Mouse (Mus musculus): ENCODE results near the gene Etv6.

Etv6 gene

DNA sequence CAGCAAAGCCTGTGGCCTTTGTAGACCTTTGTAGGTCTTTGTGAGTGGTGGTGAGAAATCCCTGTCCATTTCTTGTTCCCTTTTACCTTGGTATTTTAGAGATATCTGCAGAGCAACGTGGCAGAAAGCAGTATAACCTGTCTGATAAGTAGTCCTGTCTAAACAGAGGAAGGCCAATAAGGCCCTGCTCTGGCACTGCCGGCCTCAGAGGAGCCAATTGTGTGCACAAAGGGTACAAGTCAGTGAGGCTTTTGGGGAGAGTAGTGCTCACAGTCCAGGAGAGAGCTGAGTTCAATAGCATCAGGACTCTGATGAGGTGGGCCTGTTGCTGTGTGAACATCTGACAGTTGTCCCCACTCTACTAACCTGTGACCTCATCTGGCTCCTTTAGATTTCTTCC is 77.7 kb downstream of the Etv6 start:
- no peak for DNase-seq

DNA sequence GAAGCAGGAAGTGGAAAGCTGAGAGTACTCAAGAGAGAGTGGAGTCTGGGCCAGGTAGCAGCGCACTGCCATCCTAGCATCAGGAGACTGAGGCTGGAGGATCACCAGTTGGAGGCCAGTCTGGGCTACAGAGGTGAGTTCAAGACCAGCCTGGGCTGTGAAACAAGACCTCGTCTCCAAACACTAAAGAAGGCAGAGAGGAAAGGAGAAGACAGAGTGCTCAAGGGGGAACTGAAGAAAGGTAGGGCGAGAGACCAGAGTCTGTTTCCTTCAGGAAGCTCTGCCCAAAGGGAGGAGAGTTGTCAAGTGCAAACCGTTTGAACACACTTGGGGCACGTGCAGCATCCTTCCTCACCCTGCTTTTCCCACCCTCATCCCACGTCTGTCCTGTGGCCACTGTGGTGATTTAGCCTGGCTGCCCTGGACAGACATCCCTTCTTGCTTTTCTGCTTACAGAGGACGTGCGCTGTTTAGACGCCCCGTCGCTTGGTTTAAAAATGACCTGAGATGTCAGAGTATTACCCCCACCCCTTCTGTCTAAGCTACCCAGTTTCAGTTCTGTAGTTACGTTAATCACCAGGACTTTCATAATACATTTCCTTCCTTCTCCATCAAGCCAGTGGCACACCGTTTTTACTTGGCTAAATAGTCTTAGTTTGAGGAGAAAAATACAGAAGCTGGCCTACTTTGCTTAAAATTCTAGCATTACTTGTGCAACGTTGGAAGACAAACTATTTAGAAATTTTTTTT is 79.9 kb downstream of the Etv6 start:
- no peak for DNase-seq

- DNase-seq, result no peak
Measured at GRCm38 (mm10) chr6:134117380-134117938, 82.0 kb downstream of the Etv6 start.

DNA sequence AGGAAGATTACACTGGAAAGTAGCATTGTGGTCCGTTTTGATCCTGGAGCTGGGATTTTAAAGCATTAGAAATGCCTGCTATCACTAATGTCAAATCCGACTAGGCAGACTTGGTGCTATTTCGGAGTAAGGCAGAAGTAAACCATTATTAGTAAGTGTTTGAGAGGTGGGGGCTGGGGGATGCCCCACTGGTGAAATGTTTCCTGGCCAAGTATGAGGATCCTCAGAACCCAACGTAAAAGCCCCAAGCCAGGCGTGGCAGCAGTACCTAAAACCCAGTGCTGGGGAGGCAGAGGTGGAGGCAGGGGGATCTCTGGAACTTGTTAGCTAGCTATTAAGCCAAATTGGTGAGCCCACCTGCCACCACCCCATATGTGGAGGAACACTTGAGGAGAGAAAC is 83.0 kb downstream of the Etv6 start:
- no peak for DNase-seq

DNA sequence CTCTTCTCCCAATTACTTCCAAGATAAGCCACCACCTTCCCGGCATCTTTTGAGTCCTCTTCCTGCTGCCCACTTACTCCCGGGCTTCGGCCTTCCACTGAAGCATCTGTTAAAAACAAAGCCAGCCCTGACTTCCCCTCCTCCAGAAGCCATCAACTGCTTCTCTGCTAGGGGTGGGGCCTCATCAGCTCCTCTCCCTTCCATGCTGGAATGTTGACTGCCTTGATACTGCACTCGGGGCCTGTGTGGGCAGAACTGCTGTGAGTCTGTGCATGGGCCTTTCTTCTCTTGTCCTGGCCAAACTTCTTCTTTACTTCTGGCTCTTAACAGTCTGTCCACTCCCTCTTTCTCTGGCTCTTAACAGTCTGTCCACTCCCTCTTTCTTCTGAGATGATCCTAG is 83.6 kb downstream of the Etv6 start:
- DNase-seq, result no peak

DNA sequence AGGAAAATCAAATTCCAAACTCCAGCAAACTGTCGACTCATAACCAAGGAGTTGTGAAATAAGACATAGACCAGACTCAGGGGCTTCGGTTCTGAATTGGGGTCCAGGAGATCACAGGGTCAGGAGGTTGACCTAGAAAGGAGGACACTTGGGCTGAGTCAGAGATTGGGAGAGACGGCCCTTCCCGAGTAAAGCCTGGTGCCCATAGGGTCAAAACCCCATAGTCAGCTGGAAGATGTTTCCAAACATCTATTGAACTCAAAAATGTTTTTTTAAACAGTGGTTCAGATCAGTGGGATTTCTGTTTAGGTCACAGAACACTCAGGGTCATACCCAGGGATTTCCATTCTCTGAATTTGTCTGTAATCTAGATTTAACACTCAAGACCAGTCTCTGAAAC is 84.7 kb downstream of the Etv6 start:
- DNase-seq, result no peak

GRCm38 (mm10) chr6:134120712-134121111 is 85.2 kb downstream of the Etv6 start:
- peak; percentile 25 to 45 for DNase-seq

- no peak for DNase-seq
Measured at GRCm38 (mm10) chr6:134122945-134123344, 87.4 kb downstream of the Etv6 start.

DNA sequence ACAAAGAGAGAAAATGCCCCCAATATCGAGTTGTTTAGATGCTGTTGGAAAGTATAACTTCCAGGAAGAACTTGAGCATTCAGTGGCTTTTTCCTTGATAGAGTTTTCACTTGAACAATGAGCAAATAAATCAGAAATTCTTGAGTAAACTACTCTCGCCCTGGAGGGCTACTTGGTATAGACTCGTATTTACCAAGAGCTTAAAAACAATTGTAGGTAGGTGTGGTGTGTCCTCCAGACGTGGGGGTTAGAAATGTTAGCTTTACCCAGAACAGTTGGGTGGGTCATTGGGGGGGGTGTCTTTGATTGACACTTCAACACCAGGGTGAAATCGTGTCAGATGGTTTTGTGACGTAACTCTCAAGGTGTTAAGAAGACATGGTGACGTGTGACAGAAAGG is 88.0 kb downstream of the Etv6 start:
- no peak for DNase-seq

DNA sequence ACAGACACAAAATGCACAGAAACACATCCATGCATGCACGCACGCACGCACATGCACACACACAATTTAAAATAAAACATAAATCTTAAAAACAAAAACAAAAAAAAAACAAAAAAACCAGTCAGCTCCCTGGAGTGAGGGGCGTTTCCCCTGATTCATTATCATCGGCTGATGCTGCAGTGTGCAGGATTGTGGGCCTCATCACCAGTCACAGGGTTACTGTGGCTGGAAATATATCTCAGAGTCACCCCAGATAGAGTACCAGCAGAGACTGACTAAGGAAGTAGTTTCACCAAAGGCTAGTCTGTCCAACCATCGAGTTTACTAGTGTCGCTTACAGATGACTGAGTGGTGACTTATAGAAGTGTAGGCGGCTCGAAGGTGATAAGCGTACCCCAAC is 88.8 kb downstream of the Etv6 start:
- DNase-seq, result no peak

DNA sequence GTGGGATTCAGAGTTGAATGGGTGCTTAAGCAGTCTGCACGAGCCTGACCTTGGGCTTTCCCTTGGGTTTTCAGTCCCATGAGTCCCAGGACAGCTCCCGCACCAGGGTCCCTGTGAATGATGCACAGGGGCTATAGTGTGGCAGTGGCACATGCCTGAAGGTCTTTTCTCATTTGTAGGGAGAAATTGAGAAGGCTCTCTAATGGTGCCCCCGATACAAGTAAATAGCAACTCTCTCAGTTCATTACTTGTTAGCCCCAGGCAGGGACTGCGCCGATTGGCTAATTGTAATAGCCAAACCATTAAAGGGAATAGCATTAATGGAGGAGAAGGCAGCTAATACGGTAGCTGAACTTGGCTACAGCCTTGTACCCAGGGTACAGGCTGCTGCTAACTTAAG is 92.5 kb downstream of the Etv6 start:
- peak; percentile 43 to 49 for DNase-seq

DNA sequence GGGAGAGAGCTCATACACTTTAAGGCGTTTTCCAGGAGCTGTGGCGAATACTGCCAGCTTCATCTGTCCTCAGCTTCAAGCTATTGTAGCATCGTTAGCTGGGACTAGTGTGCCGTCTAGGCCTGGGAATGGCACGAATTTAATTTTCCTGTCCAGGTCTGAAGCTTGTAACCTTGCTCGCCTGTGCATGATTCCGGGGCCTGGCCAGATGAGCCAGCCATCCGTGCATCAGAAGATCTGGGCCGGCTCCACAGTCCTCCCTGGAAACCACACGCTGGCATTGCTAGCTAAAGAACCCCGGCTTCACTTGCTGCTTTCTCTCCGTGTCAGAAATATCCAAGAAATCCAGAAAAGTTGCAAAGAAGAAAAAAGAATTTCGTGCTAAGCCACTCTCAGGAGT is 93.1 kb downstream of the Etv6 start:
- DNase-seq, result no peak

- DNase-seq, result no peak
Measured at GRCm38 (mm10) chr6:134129848-134130247, 94.3 kb downstream of the Etv6 start.

DNA sequence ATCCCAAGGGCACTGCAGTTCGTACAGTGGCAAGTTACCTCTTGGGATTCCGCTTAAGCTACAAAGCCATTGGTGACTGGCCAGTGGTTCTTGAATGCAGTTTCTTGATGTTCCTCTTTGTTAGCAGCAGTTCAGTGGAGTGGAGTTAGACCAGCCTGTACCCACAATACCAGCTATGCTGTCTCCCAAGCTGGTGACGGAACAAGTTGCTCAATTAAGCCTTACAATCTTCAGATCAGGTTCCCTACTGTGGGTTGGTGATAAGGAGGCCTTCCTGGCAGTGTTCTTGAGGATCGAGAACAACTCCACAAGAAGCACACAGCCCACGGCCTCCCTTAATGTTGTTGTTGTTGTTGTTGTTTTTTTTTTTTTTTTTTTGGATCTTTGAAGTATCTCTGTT is 95.3 kb downstream of the Etv6 start:
- DNase-seq, result no peak

- DNase-seq, result peak in 1 of 2 experiments; percentile 25
Measured at GRCm38 (mm10) chr6:134131601-134132000, 96.1 kb downstream of the Etv6 start.

DNA sequence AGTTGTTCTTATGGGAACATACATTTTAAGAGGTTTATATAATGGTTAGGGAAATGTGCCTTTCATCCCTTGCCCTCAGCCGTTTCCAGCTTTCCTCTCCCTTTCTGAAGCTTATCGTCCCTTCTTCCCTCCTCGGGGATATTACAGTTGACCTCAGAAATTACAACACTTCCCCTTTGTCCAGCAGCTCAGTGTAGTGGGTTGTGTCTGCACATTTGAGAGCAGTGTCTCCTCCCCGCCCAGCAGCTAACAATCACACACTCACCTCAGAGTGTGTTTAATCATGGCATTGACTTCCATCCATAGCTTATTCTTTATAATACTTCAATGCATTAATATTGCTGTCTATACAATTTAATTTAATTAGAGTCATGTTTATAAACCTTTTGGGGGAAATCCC is 98.3 kb downstream of the Etv6 start:
- DNase-seq, result no peak

DNA sequence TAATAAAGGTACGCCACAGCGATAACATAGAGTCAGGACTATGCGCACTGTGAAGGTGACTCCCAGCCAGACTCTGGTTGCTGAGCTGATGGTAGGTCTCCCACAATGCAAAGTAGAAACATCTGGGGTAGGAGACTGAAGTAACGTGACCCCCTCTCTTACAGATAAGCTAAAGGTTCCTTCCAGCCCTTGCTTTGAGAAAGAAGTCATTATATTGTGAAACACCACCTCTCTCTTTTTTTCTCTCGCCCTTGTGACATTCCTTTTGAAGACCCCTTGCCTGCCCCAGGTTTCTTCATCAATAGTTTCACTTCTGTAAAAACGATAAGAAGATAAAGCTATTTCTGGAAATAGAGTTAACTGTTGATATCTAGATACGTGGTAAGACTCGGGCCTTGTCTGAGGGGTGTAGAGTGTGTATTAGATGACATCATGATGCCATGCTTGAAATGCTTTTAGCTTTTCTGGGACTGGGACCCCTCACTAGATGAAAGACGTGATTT is 99.4 kb downstream of the Etv6 start:
- no peak for DNase-seq

GRCm38 (mm10) chr6:134136315-134136714 is 100.8 kb downstream of the Etv6 start:
- DNase-seq, result no peak

DNA sequence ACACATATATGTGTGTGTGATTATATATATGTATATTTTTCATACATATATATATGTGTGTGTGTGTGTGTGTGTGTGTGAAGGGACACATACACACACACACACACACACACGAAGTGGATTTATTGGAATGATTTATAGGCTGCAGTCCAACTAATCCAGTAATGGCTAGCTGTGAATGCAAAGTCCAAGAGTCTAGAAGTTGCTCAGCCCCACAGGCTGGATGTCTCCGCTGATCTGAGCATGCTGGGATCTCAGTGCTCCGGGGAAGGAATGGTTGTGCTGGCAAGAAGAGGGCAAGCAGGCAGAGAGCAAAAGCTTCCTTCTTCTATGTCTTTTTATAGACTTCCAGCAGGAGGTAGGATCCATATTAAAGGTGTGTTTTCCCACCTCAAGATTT is 103.9 kb downstream of the Etv6 start:
- DNase-seq, result peak; percentile 48 to 67

DNA sequence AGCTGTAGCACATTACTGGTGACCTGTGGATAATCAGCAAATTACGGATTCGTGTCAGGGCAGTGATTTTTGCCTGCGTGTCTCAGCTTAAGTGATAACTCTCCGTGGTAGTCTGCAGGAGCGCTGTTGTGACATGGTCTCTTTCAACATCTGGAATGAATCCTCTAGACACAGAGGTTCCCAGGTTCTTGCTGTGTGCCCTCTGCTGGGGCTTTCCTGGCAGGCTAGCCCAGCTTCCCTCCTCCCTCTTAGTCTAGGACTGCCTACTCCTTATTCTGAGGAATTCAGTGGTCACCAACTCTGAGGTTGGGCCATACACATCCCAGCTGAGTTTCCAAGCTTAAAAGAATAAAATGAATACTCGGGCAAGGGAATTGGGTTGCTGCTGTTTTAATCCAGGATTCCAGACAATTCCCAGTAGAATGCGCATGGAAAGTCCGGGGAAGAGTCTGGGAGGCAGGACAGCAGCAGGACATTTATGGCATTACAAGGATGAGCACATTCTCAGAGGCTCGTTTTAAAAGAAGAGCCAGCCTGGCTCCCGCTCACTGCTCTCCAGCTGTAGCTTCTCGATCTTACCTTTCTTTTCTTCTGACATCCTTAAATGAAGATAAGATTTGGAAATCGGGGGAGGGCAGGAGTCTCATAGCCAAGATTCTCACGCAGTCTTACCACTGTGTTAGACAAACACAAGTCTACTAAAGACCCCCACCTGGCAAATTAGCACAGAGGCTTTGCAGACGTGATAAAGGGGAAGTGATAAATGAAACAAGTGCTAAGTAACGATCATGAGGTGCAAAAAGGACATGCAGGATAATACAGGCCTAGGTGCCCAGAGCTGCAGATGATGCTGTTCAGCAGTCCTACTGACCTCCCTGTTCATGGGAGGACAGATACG is 105.5 kb downstream of the Etv6 start:
- no peak for DNase-seq

- no peak for DNase-seq
Measured at GRCm38 (mm10) chr6:134141616-134142165, 106.2 kb downstream of the Etv6 start.

- DNase-seq, result no peak
Measured at GRCm38 (mm10) chr6:134142700-134143099, 107.2 kb downstream of the Etv6 start.

DNA sequence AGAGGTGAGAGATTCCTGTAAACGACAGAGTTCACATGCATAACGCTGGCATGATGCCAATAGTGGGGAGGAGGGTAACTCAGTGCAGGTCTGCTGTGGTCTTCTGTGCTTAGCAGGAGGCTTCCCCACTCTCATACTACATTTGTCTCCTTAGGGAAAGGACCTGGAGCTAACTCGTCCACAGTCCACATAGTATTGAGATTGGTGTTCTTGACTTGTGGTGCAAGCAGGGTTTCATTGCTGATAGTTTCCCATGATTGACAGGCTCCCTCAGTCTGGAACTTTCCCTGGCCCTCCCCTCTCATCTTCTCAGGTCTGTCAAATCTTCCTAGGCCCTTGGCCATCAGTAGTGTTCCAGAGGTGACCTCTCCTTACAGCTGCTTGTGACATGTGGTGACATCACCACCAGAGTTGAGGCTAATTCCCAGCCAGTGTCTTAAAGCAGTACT is 108.2 kb downstream of the Etv6 start:
- DNase-seq, result no peak

Measured in kidney, postnatal 36 days (tissue).